Mouse (Mus musculus): ENCODE measurements around the gene Mc3r. TPM values are rescaled to one million over a fixed set of nuclear protein-coding genes. Genes with fewer than 3 reads are reported as not detected.

Gene Mc3r
- total and polyA plus RNA-seq, 3 experiments = not detected

GRCm38 (mm10) chr2:172256956-172257355 lies 8.7 kb downstream of the Mc3r start:
- no peak overlapping the region for H3K9ac ChIP-seq (ENCODE audit: insufficient read depth, low read depth)
- H3K36me3 ChIP-seq (replicated peaks in 1 of 2; ENCODE audit: control insufficient read depth in 1 of 2, insufficient read depth in 1 of 2, low read length in 1 of 2) = no peaks in the 10 kb centered on the region
- in situ Hi-C loops (cut with MboI; ENCODE audit: low pct_ligation_motif_present, low pct_unique_long_range_greater_than_20kb, low sequenced_read_pairs) = no loop called here
- no peaks in the 10 kb centered on the region for H3K79me2 ChIP-seq (replicated peaks; ENCODE audit: control insufficient read depth, extremely low read depth, insufficient read depth, poor library complexity, severe bottlenecking)
- no peak overlapping the region for H3K27ac ChIP-seq (ENCODE audit: insufficient read depth, low read depth)
- peaks cover 3 to 14% of the 10 kb centered on the region in 2 experiments; a peak in 2 of 4 replicates for H3K4me1 ChIP-seq (ENCODE audit: control insufficient read depth in 1 of 2, insufficient read depth in 2 of 2)
- dilution Hi-C loops (cut with MboI; ENCODE audit: extremely low pct_ligation_motif_present, extremely low pct_unique_long_range_greater_than_20kb, low sequenced_read_pairs) = no loop called here
- H3K4me2 ChIP-seq (ENCODE audit: insufficient read depth, low read depth, poor library complexity, severe bottlenecking) = no peak overlapping the region
- H3K27me3 ChIP-seq (replicated peaks) = no peaks in the 10 kb centered on the region
- TF ChIP-seq CHD2 (IDR thresholded peaks at IDR 0.05; ENCODE audit: low read length) = no peak
- TF ChIP-seq MAFK (IDR thresholded peaks at IDR 0.05; ENCODE audit: insufficient replicate concordance, low read length) = no peak
- no peak for TF ChIP-seq IRF4 (IDR thresholded peaks at IDR 0.05; ENCODE audit: low read depth, low read length)
- no peak for TF ChIP-seq UBTF (IDR thresholded peaks at IDR 0.05; ENCODE audit: low read depth, low read length)
- no peak for TF ChIP-seq CHD1 (IDR thresholded peaks at IDR 0.05; ENCODE audit: low read depth, low read length)
- no peak for TF ChIP-seq MAZ (IDR thresholded peaks at IDR 0.05; ENCODE audit: low read depth, low read length)
- no peak for TF ChIP-seq ETS1 (conservative IDR thresholded peaks at IDR 0.05; ENCODE audit: low read depth, low read length)
- TF ChIP-seq SMC3 (IDR thresholded peaks at IDR 0.05; ENCODE audit: low read depth, low read length) = no peak
- TF ChIP-seq POLR2A (IDR thresholded peaks at IDR 0.05; ENCODE audit: low read depth, low read length) = no peak
- TF ChIP-seq GABPA (IDR thresholded peaks at IDR 0.05; ENCODE audit: insufficient replicate concordance, low read depth, low read length) = no peak
- no peak for TF ChIP-seq ZC3H11A (IDR thresholded peaks at IDR 0.05; ENCODE audit: low read depth, low read length)
- TF ChIP-seq MXI1 (IDR thresholded peaks at IDR 0.05; ENCODE audit: low read depth, low read length) = no peak
- TF ChIP-seq MYC (IDR thresholded peaks at IDR 0.05; ENCODE audit: low read depth, low read length) = no peak
- DNase-seq (ENCODE audit: extremely low read depth) = no peak
- H3K4me3 ChIP-seq (replicated peaks in 1 of 3; ENCODE audit: low read depth in 2 of 3, low read length in 2 of 3, poor library complexity in 1 of 3) = no peak overlapping the region
- peaks cover 2% of the 10 kb centered on the region for H3K9me3 ChIP-seq (replicated peaks; ENCODE audit: low read length)

- dilution Hi-C loops (cut with MboI; ENCODE audit: extremely low pct_ligation_motif_present, extremely low pct_unique_long_range_greater_than_20kb, low sequenced_read_pairs) = no loop called here
- H3K79me2 ChIP-seq (replicated peaks; ENCODE audit: control insufficient read depth, extremely low read depth, insufficient read depth, poor library complexity, severe bottlenecking) = no peaks in the 10 kb centered on the region
- H3K4me1 ChIP-seq (ENCODE audit: control insufficient read depth in 1 of 2, insufficient read depth in 2 of 2) = peaks cover 3 to 14% of the 10 kb centered on the region in 2 experiments; a peak in 2 of 4 replicates
- H3K27ac ChIP-seq (ENCODE audit: insufficient read depth, low read depth) = no peak overlapping the region
- H3K4me2 ChIP-seq (ENCODE audit: insufficient read depth, low read depth, poor library complexity, severe bottlenecking) = no peak overlapping the region
- DNase-seq (ENCODE audit: extremely low read depth) = no peak
- no peak for TF ChIP-seq GABPA (IDR thresholded peaks at IDR 0.05; ENCODE audit: insufficient replicate concordance, low read depth, low read length)
- no peaks in the 10 kb centered on the region for H3K36me3 ChIP-seq (replicated peaks in 1 of 2; ENCODE audit: control insufficient read depth in 1 of 2, insufficient read depth in 1 of 2, low read length in 1 of 2)
- H3K9ac ChIP-seq (ENCODE audit: insufficient read depth, low read depth) = no peak overlapping the region
- in situ Hi-C loops (cut with MboI; ENCODE audit: low pct_ligation_motif_present, low pct_unique_long_range_greater_than_20kb, low sequenced_read_pairs) = no loop called here
- peaks cover 2% of the 10 kb centered on the region for H3K9me3 ChIP-seq (replicated peaks; ENCODE audit: low read length)
- H3K27me3 ChIP-seq (replicated peaks) = no peaks in the 10 kb centered on the region
- no peak overlapping the region for H3K4me3 ChIP-seq (replicated peaks in 1 of 3; ENCODE audit: low read depth in 2 of 3, low read length in 2 of 3, poor library complexity in 1 of 3)
Measured at GRCm38 (mm10) chr2:172257471-172258065, 9.3 kb downstream of the Mc3r start.

GRCm38 (mm10) chr2:172260064-172260463 lies 11.8 kb downstream of the Mc3r start:
- Histone ChIP-seq H3K27me3 (replicated peaks) (no peaks in the 10 kb centered on the region), H3K4me3 (replicated peaks in 1 of 3; ENCODE audit: low read depth in 2 of 3, low read length in 2 of 3, poor library complexity in 1 of 3) (no peak overlapping the region)

More at GRCm38 (mm10) chr2:172260064-172260463, 11.8 kb downstream of the Mc3r start:
- Histone ChIP-seq H3K4me2 (ENCODE audit: insufficient read depth, low read depth, poor library complexity, severe bottlenecking) (no peak overlapping the region), H3K4me1 (ENCODE audit: control insufficient read depth in 1 of 2, insufficient read depth in 2 of 2) (peaks cover 3 to 18% of the 10 kb centered on the region in 2 experiments; a peak in 2 of 4 replicates), H3K79me2 (replicated peaks; ENCODE audit: control insufficient read depth, extremely low read depth, insufficient read depth, poor library complexity, severe bottlenecking) (no peaks in the 10 kb centered on the region), H3K36me3 (replicated peaks in 1 of 2; ENCODE audit: control insufficient read depth in 1 of 2, insufficient read depth in 1 of 2, low read length in 1 of 2) (no peaks in the 10 kb centered on the region), H3K9me3 (replicated peaks; ENCODE audit: low read length) (peaks cover 2% of the 10 kb centered on the region), H3K9ac (ENCODE audit: insufficient read depth, low read depth) (no peak overlapping the region), H3K27ac (ENCODE audit: insufficient read depth, low read depth) (no peak overlapping the region)
- in situ Hi-C loops (cut with MboI; ENCODE audit: low pct_ligation_motif_present, low pct_unique_long_range_greater_than_20kb, low sequenced_read_pairs) = no loop called here
- dilution Hi-C loops (cut with MboI; ENCODE audit: extremely low pct_ligation_motif_present, extremely low pct_unique_long_range_greater_than_20kb, low sequenced_read_pairs) = no loop called here
- TF ChIP-seq JUND (conservative IDR thresholded peaks at IDR 0.05; ENCODE audit: low read depth, low read length) (no peak), RAD21 (IDR thresholded peaks at IDR 0.05; ENCODE audit: low read depth, low read length) (no peak), MAFK (IDR thresholded peaks at IDR 0.05; ENCODE audit: insufficient replicate concordance, low read length) (no peak), BHLHE40 (IDR thresholded peaks at IDR 0.05; ENCODE audit: low read depth, low read length) (no peak), NELFE (IDR thresholded peaks at IDR 0.05; ENCODE audit: low read depth, low read length) (no peak), IRF4 (IDR thresholded peaks at IDR 0.05; ENCODE audit: low read depth, low read length) (no peak), HCFC1 (IDR thresholded peaks at IDR 0.05; ENCODE audit: low read depth, low read length) (no peak), USF1 (IDR thresholded peaks at IDR 0.05; ENCODE audit: low read depth, low read length) (no peak), ZMIZ1 (IDR thresholded peaks at IDR 0.05; ENCODE audit: low read depth, low read length) (no peak), RCOR1 (conservative IDR thresholded peaks at IDR 0.05; ENCODE audit: low read depth, low read length) (no peak), UBTF (IDR thresholded peaks at IDR 0.05; ENCODE audit: low read depth, low read length) (no peak), POLR2A (IDR thresholded peaks at IDR 0.05; ENCODE audit: low read depth, low read length) (no peak), TBP (conservative IDR thresholded peaks at IDR 0.05; ENCODE audit: low read depth, low read length) (no peak)
- DNase-seq (ENCODE audit: extremely low read depth) = no peak
